Mouse (Mus musculus) megakaryocyte, embryonic 14.5 days (primary cell): Measurements from ENCODE around the gene Fbxo3.

ENCODE experiments used
- FLI1 ChIP-seq: IDR thresholded peaks from 2 replicates; pipeline ENCODE4 v1.6.1; 2012; ENCODE audit warnings: low read length, inconsistent platforms, mixed read lengths
- GATA1 ChIP-seq: IDR thresholded peaks from 3 replicates; pipeline ENCODE4 v1.6.1; 2012; ENCODE audit warnings: mixed read lengths, low read length, inconsistent platforms, borderline replicate concordance

DNA sequence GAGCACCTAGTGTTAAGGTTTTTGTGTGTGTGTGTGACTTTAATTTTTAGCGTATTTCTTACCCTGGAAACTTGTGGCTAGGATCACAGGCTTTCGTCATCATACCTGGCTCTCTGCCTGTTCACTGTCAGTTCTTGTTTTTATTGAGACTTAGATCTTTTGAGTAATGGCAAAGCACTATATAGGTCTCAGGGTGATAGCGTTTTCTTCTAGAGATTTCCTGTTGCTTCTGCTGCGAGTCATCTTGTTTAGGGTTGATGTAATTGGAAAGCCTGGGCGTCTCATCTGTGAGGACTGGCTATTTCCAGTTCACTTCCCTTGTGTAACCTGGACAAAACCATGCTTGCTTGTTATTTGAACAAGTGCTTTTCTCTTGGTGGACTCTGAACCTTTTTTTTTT, 14.1 kb downstream of the Fbxo3 start:
- TF ChIP-seq GATA1 (no peak), FLI1 (no peak)
